Mouse (Mus musculus) embryonic fibroblast, embryonic 13.5 days (primary cell): ENCODE measurements around the gene Kif16b.

ENCODE experiments used
- CTCF ChIP-seq: IDR thresholded peaks from 2 replicates; pipeline ENCODE4 v1.5.1; 2011; ENCODE audit warnings: mild to moderate bottlenecking, control low read depth, low read length, moderate library complexity, borderline replicate concordance; ENCODE audit not compliant: insufficient read depth
- POLR2A ChIP-seq: IDR thresholded peaks from 2 replicates; pipeline ENCODE4 v1.6.1; 2011; ENCODE audit warnings: low read depth, mild to moderate bottlenecking, control low read depth, low read length, moderate library complexity

DNA sequence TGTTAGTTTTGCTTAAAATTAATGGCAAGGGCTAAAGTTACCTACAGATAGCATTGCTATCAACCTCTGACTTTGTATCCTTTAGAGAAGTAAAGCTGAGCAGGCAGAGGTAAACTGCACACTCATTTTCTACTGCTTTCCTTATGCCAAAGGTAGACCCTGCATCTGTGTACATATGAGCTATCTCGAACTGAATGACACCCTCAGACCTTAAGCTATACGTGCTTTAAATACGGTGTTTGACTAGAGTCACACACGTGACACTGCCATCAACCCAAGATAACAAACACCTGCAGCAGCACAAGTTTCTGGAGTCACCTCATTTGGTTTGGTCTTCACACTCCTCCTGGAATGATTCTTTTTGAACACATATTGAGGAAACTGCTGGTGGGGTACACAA lies 280.2 kb downstream of the Kif16b start:
- TF ChIP-seq POLR2A (no peak), CTCF (no peak)
